Mouse (Mus musculus) layer of hippocampus, adult 2 months (tissue): ENCODE data around the gene Fndc3a. TPM values are rescaled to one million over a fixed set of nuclear protein-coding genes. Genes with fewer than 3 reads are reported as not detected.

Experiments used
- DNase-seq, 2 experiments: peaks; one replicate each; pipeline ENCODE4 v3.0.0; 2022; ENCODE audit warnings: low spot score in 2 of 2
- H3K27ac ChIP-seq: fragments of 200-600 bp; 2 replicates; pipeline ENCODE4 v1.8.1; 2022
- H3K4me3 ChIP-seq: fragments of 200-600 bp; 2 replicates; pipeline ENCODE4 v1.8.1; 2022; ENCODE audit warnings: mild to moderate bottlenecking
- CTCF ChIP-seq: fragments of 200-600 bp; conservative IDR thresholded peaks from 2 replicates; pipeline ENCODE4 v1.8.1; 2022; ENCODE audit warnings: antibody characterized with exemption, mild to moderate bottlenecking, moderate library complexity
- total RNA-seq, 2 experiments: library from RNA; stranded (reverse); gene quantifications; 2 replicates each; pipeline ENCODE4 v1.2.3; 2021

Fndc3a gene
- total RNA-seq, 2 experiments from 2014 or later = 38.0 to 39.6 TPM

DNA sequence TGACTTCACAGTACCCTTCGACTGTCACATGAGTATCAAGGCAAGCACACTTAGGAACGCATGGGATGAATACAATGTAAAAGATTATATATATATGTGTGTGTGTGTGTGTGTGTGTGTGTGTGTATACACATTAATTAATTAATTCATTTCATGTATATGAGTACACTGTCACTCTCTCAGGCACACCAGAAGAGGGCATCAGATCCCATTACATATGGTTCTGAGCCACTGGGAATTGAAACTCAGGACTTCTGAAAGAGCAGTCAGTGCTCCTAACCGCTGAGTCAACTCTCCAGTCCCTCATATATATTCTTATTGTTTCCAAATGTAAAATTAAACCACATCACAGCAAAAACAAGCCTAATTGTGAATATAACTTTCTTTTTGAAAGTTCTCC, 133.5 kb downstream of the Fndc3a start:
- TF ChIP-seq CTCF = peak; percentile 58
- DNase-seq = no peak
- Histone ChIP-seq H3K4me3 (no peak overlapping the region), H3K27ac (no peak overlapping the region)

DNA sequence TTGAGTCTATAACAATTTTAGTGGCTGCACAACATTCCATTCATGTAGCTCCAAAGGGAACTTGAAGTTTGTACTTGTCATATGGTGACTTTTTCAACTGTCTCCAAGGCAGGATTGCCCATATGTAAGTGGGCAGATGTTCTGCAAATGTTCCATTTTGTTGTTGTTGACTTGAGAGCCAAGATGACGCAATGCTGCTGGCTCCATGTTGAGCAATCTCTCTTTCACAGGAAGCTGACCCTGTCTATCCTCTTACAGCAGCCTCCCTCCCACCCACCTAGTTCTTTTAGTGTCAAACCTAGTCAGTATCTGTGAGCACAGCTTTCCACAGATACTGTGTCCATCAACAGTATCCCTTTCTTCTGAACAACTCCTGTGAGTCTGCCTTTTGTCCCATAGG, 145.9 kb downstream of the Fndc3a start:
- peak; percentile 14 to 19 for DNase-seq
- Histone ChIP-seq H3K27ac (no peak overlapping the region), H3K4me3 (no peak overlapping the region)
- TF ChIP-seq CTCF = no peak

DNA sequence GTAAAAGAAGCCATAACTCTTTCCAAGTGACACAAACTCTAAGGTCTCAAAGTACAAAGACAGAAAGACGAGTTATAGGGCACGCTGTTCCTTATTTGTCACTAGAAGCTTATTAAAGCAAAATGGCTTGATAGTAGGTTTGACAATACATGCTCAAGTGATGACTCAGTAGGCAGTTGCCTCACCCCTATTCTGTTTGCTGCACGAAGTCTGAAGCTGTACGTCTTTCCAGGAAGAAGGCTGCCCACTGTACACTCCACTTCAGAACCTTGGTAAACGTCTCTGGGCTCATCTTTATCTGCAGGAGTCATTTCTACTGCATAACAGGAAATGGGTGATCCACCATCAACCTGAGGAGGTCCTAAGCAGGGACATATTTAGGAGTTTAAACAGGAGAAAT, 151.0 kb downstream of the Fndc3a start:
- TF ChIP-seq CTCF = no peak
- no peak overlapping the region for H3K4me3 ChIP-seq
- H3K27ac ChIP-seq = no peak overlapping the region
- no peak for DNase-seq

GRCm38 (mm10) chr14:72555846-72556245, 154.0 kb downstream of the Fndc3a start:
- TF ChIP-seq CTCF = peak; percentile 62
- no peak for DNase-seq
- H3K4me3 ChIP-seq = no peak overlapping the region
- H3K27ac ChIP-seq = no peak overlapping the region

DNA sequence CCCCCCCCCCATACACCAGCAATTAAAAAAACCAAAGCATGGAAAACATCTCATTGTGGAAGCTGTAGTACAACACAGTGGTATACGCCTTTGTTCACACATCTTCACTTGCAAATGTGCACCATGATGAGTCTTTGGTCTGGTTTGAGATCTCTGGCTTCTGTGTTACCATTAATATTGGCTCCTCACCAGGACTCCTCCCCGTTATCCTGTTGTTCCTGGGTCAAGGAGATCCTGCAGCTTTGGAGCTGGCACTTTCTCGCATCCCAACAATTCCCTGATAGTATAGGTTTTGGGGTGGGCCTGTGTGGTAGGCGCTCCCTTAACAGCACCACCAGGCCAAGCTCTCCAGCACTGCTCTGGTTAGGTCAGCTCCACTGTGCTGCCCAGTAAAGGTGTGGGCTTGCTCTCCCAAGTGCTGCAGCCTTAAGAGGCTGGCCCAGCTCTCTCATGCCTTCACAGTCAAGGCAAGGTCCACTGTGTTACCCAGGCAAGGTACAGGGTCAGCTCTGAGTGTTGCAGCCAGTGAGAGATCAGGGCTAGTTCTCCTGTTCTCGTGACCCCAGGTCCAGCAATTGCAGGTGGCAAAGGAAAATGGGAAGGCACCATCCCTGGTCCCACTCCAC, 173.3 kb downstream of the Fndc3a start:
- H3K27ac ChIP-seq = no peak overlapping the region
- no peak for DNase-seq
- no peak overlapping the region for H3K4me3 ChIP-seq
- no peak for TF ChIP-seq CTCF

DNA sequence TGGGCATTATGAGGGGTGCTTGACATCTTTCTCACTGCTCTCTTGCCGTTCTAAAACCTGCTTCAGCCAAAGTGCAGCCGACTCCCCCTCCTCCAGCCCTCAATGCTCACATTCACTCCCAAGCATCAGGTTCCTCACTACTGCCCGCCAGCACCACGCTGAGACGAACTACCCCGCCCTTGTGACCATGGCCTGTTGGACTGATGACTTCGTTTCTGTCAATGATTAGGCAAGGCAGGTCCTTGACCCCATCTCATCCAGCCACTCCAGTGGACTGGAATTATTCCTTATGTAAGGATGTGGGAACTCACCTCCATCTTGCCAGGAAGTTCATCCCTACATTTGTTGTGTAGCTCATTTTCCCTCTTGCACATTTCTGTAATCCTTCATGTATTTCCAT, 175.9 kb downstream of the Fndc3a start:
- TF ChIP-seq CTCF = no peak
- no peak overlapping the region for H3K4me3 ChIP-seq
- DNase-seq = no peak
- no peak overlapping the region for H3K27ac ChIP-seq

DNA sequence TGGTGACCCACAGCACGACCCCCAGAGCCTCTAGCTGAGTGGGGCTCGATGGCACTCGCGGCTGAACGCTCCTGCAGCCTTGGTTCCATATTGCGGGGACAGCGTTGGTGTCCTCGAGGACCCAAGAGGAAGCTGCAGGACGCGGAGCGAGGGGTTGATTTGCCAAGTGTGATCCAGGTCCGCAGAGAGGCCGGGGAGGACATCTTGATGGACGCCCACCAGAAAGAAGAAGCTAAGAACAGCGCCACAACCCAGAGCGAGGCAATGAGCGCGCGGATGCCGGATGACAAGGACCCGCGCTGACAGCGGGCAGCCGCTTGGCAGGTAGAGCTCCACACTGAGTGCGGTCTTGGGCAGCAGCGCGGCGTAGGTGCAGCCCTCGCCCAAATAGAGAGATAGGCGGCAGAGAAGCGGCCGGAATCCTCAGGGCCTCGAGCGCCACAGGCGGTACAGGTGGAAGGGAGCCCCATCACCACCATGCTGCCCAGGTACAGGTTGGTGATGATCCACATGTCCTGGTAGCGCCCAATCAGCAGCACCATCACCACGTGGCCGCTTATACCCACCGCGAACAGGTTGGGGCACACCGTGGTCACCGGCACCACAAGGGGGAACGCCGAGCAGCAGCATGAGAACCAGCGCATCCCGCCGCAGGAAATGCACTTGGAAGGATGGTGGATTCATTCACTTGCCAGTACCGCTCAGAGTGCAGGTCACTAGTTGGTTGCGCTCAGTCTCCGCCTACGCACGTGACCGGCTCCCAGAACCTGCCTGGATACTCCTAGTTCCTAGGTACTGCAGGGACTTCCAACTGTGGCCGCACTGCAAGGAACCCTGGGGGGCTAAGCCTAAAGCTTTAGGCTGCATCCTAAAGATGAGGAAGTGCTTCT, 177.5 kb downstream of the Fndc3a start:
- no peak for DNase-seq
- no peak overlapping the region for H3K27ac ChIP-seq

DNA sequence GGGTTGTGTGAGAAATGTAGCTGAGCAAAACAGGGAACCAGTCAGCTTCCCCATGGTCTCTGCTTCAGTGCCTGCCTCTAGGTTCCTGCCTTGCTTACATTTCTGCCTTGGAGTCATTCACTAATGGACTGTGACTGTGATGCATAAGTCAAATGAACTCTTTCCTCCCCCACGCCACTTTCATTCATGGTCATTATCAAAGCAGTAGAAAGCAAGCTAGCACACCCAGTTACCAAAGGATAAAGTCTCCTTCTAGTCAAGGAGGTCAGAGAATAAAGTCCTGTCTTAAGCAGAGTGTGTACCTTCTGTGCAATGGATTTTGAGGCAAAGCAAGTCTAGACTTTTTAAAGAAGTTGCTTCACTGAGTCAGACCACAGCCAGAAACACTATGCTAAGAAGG, 182.7 kb downstream of the Fndc3a start:
- no peak for TF ChIP-seq CTCF
- Histone ChIP-seq H3K27ac (no peak overlapping the region), H3K4me3 (no peak overlapping the region)
- DNase-seq = no peak

More for the DNA sequence above, 177.5 kb downstream of the Fndc3a start:
- peak; percentile 22 for TF ChIP-seq CTCF
- H3K4me3 ChIP-seq = peak overlapping the region; percentile 58

- TF ChIP-seq CTCF = no peak
- no peak overlapping the region for H3K27ac ChIP-seq
- H3K4me3 ChIP-seq = no peak overlapping the region
- DNase-seq = no peak
Observed at GRCm38 (mm10) chr14:72519561-72519960, 190.2 kb downstream of the Fndc3a start.

DNA sequence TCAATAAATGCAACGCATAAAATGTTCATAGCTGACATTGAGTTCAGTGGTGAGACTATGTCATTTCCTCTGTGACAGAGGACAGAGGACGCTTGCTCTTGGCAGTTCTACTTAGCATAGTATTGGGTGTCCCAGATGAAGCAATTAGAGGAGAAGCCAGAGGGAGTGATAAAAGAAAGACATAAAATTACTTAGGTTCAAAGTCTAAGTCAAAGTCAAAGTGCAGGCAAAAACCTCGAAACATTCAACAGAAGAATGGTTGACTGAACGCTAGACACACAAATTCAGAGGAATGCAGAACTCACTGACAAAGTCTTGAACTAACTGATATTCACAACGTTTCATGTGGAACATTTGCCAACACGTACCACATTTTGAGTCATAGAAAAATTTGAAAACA, 191.0 kb downstream of the Fndc3a start:
- TF ChIP-seq CTCF = no peak
- Histone ChIP-seq H3K27ac (no peak overlapping the region), H3K4me3 (no peak overlapping the region)
- no peak for DNase-seq

DNA sequence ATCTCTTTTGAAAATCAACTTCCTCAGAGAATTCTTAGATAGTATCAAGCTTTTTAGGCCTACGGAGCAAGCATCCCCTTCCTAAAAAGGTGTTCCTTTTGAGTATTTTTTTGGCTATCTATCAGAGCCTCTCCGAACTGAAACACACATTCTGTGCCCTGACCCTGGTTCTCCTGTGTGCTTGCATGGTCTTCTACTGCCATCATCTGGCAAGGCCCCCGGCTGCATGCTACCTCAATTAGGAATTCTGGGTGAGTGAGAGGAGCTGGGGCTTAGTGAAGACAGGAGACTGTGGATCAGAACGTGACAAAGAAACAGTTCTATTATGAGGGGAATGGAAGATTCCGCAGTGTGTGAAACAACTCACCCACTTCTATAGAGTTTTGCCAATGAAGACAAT, 193.4 kb downstream of the Fndc3a start:
- Histone ChIP-seq H3K4me3 (no peak overlapping the region), H3K27ac (no peak overlapping the region)
- TF ChIP-seq CTCF = peak; percentile 88
- DNase-seq = peak; percentile 29 to 61

DNA sequence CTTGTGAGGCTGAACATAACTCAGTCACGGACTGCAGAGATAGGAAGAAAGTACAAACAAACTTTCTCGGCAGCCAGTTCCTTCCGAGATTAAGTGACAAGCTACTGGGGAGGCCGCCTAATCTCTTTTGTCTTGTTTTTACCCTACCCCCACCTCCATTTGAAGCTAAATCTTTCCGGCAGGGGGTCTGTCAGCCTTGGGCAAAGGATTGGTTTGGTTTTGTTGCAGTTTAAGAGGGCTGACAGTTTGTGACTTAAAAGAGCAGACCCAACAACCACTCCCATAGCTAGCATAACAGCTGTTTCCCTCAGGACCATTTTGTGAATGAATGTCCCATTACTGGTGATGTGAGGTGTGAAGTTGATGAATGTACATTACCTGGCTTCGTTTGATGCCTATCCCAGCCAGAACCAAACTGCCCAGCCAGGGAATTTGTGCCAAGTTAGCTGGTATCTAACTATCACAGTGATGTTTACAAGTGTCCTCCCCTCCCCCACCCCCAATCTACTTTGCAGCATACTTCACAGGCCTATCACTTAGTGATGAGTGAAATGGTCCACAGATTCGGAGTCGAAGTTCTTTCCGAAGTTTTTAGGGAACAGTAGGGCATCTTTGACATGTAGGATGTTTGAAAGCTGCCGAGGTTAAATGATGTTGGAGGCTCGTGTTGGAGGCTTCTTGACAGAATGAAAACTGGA, 202.9 kb downstream of the Fndc3a start:
- TF ChIP-seq CTCF = no peak
- no peak for DNase-seq
- Histone ChIP-seq H3K27ac (no peak overlapping the region), H3K4me3 (no peak overlapping the region)

- no peak for TF ChIP-seq CTCF
- no peak overlapping the region for H3K27ac ChIP-seq
- H3K4me3 ChIP-seq = no peak overlapping the region
- DNase-seq = no peak
Observed at GRCm38 (mm10) chr14:72506018-72506722, 203.6 kb downstream of the Fndc3a start.
